Mouse (Mus musculus) embryo, embryonic 9.5 days (tissue): Measurements from ENCODE around the gene Axl.
"Not testable (repeated sequence)": the region's sequence is repeated elsewhere in the genome, so short reads cannot be mapped to it uniquely, and the experiment has no call there.

Experiments used
- DNase-seq: peaks from one replicate; pipeline ENCODE4 v3.0.0-alpha.2; 2017; ENCODE audit errors: extremely low spot score

The Axl gene

GRCm38 (mm10) chr7:25794775-25795174, 6.3 kb upstream of the Axl start:
- no peak for DNase-seq

GRCm38 (mm10) chr7:25793679-25794078, 5.2 kb upstream of the Axl start:
- DNase-seq = no peak

GRCm38 (mm10) chr7:25792966-25793365, 4.5 kb upstream of the Axl start:
- not testable (repeated sequence) for DNase-seq

- DNase-seq = no peak
These were observed 2.1 kb upstream of the Axl start for GRCm38 (mm10) chr7:25790615-25791014.

- DNase-seq = peak; percentile 37
These were observed 580 bp upstream of the Axl start for GRCm38 (mm10) chr7:25789129-25789440.

- DNase-seq = no peak
These were observed 867 bp downstream of the Axl start for GRCm38 (mm10) chr7:25787456-25788219.

GRCm38 (mm10) chr7:25786974-25787373, 1.5 kb downstream of the Axl start:
- no peak for DNase-seq

- DNase-seq = no peak
These were observed 2.8 kb downstream of the Axl start for GRCm38 (mm10) chr7:25785752-25786151.

- DNase-seq = no peak
These were observed 3.7 kb downstream of the Axl start for GRCm38 (mm10) chr7:25784808-25785207.

- DNase-seq = no peak
These were observed 4.8 kb downstream of the Axl start for GRCm38 (mm10) chr7:25783746-25784145.

GRCm38 (mm10) chr7:25782744-25783143, 5.8 kb downstream of the Axl start:
- no peak for DNase-seq

GRCm38 (mm10) chr7:25781937-25782610, 6.4 kb downstream of the Axl start:
- no peak for DNase-seq

GRCm38 (mm10) chr7:25781321-25781936, 7.1 kb downstream of the Axl start:
- DNase-seq = no peak

GRCm38 (mm10) chr7:25780753-25781152, 7.8 kb downstream of the Axl start:
- no peak for DNase-seq

GRCm38 (mm10) chr7:25780021-25780420, 8.5 kb downstream of the Axl start:
- DNase-seq = no peak

- no peak for DNase-seq
These were observed 20.3 kb downstream of the Axl start for GRCm38 (mm10) chr7:25768229-25768628.

- no peak for DNase-seq
These were observed 22.4 kb downstream of the Axl start for GRCm38 (mm10) chr7:25766108-25766507.

GRCm38 (mm10) chr7:25764221-25764620, 24.3 kb downstream of the Axl start:
- no peak for DNase-seq

GRCm38 (mm10) chr7:25763678-25764077, 24.8 kb downstream of the Axl start:
- DNase-seq = no peak

GRCm38 (mm10) chr7:25761354-25761753, 27.2 kb downstream of the Axl start:
- no peak for DNase-seq

- peak; percentile 87 for DNase-seq
These were observed 32.5 kb downstream of the Axl start for GRCm38 (mm10) chr7:25756011-25756410.

GRCm38 (mm10) chr7:25755468-25755833, 33.1 kb downstream of the Axl start:
- no peak for DNase-seq
